ENCODE assay signal across 11 mouse cellular contexts in genomic region chr17:33550388-33550787, GRCm38 (mm10).
"Had no signal": no experiment of that assay in that cellular context is flagged by ENCODE, and none has a peak within 500 bp of the region (broad histone marks: within the 10 kb centered on the region; RNA-seq: fewer than 3 reads in every experiment).

No protein-coding gene starts in this region.

- H3K4me2 ChIP-seq: limb, embryonic 15.5 days; liver, embryonic 12.5 days; lung, embryonic 15.5 days; midbrain, embryonic 12.5 days had no signal

- DNase-seq: kidney, adult 18-20 months; right cerebral cortex, adult 18-20 months; thymus, adult 2 months; thymus, postnatal 25 days had no signal

- H3K9me3 ChIP-seq: limb, embryonic 15.5 days; liver, embryonic 12.5 days; lung, embryonic 15.5 days; midbrain, embryonic 12.5 days had no signal

- H3K4me1 ChIP-seq: liver, embryonic 12.5 days; lung, embryonic 15.5 days; midbrain, embryonic 12.5 days had no signal

- H3K9ac ChIP-seq: limb, embryonic 15.5 days; liver, embryonic 12.5 days; lung, embryonic 15.5 days; midbrain, embryonic 12.5 days had no signal

- ATAC-seq: liver, embryonic 12.5 days; midbrain, embryonic 16.5 days had no signal

- H3K4me3 ChIP-seq: left cerebral cortex, adult 2 months; limb, embryonic 15.5 days; liver, embryonic 12.5 days; lung, embryonic 15.5 days; midbrain, embryonic 12.5 days had no signal

- H3K27me3 ChIP-seq: limb, embryonic 15.5 days; liver, embryonic 12.5 days; lung, embryonic 15.5 days; midbrain, embryonic 12.5 days had no signal

- H3K27ac ChIP-seq: left cerebral cortex, adult 2 months; limb, embryonic 15.5 days; liver, embryonic 12.5 days; lung, embryonic 15.5 days; midbrain, embryonic 12.5 days; stomach, postnatal 0 days had no signal
